Mouse (Mus musculus) liver, embryonic 14.5 days (tissue): ENCODE measurements around the gene 4932438H23Rik. TPM values are rescaled to one million over a fixed set of nuclear protein-coding genes. Genes with fewer than 3 reads are reported as not detected.

Experiments
- ATAC-seq: fragments of 200-750 bp; cut with Nextera tagmentation; 2 replicates; pipeline ENCODE4 v1.8.0; 2017; ENCODE audit warnings: moderate number of reproducible peaks, mild to moderate bottlenecking, moderate library complexity; ENCODE audit not compliant: insufficient read depth
- DNase-seq, 3 experiments: peaks; one replicate each; pipeline ENCODE4 v3.0.0-alpha.2; 2012 to 2013; ENCODE audit warnings: low read depth in 3 of 3, low spot score in 3 of 3
- H3K27ac ChIP-seq: fragments of 300-500 bp; sonication (generic); 2 replicates; pipeline ENCODE4 v1.5.1; 2014; ENCODE audit warnings: moderate library complexity, mild to moderate bottlenecking, control low read depth, inconsistent platforms
- H3K27me3 ChIP-seq: fragments of 300-500 bp; sonication (generic); 2 replicates; pipeline ENCODE4 v1.6.1; 2014; ENCODE audit warnings: mild to moderate bottlenecking, low read length, moderate library complexity; ENCODE audit not compliant: control insufficient read depth, insufficient read depth
- H3K36me3 ChIP-seq: fragments of 300-500 bp; sonication (generic); replicated peaks from 2 replicates; pipeline ENCODE4 v1.6.1; 2014; ENCODE audit warnings: low read depth; ENCODE audit not compliant: control insufficient read depth, insufficient read depth
- H3K4me1 ChIP-seq, 2 experiments: fragments of 200-500 bp in 1 of 2; fragments of 300-500 bp in 1 of 2; sonication (generic) in 1 of 2; replicated peaks; 2 replicates each; pipeline ENCODE4 v1.6.1; 2012 to 2014; ENCODE audit warnings: antibody characterized with exemption in 1 of 2, inconsistent platforms in 1 of 2, low read length in 1 of 2; ENCODE audit not compliant: control insufficient read depth in 2 of 2, insufficient read depth in 2 of 2
- H3K4me2 ChIP-seq: fragments of 300-500 bp; sonication (generic); 2 replicates; pipeline ENCODE4 v1.6.1; 2014; ENCODE audit warnings: low read depth, mild to moderate bottlenecking, control low read depth, moderate library complexity
- H3K4me3 ChIP-seq, 2 experiments: fragments of 200-500 bp in 1 of 2; fragments of 300-500 bp in 1 of 2; sonication (generic) in 1 of 2; 2 replicates each; pipeline ENCODE4 v1.5.1; 2012 to 2014; ENCODE audit warnings: low read depth in 2 of 2, low read length in 2 of 2, mild to moderate bottlenecking in 2 of 2, control low read depth in 1 of 2, inconsistent platforms in 1 of 2, moderate library complexity in 1 of 2; ENCODE audit not compliant: insufficient read depth in 1 of 2
- H3K9ac ChIP-seq: fragments of 300-500 bp; sonication (generic); replicated peaks from 2 replicates; pipeline ENCODE4 v1.6.1; 2014; ENCODE audit warnings: mild to moderate bottlenecking, control low read depth, moderate library complexity
- H3K9me3 ChIP-seq: fragments of 300-500 bp; sonication (generic); 2 replicates; pipeline ENCODE4 v1.6.1; 2016; ENCODE audit warnings: low read length, mixed read lengths; ENCODE audit not compliant: control insufficient read depth
- CTCF ChIP-seq: IDR thresholded peaks from 2 replicates; pipeline ENCODE4 v1.5.1; 2016; ENCODE audit warnings: antibody characterized with exemption, low read depth, control low read depth
- EP300 ChIP-seq: IDR thresholded peaks from 2 replicates; pipeline ENCODE4 v1.6.1; 2016; ENCODE audit warnings: antibody characterized with exemption, low read depth
- WGBS: fragments of 180-500 bp; shearing (Covaris S2); extraction: QIAGEN DNeasy Blood & Tissue Kit; methylation state at CpG from one replicate; pipeline ENCODE4 v1.1.7; 2014; ENCODE audit not compliant: insufficient replicate concordance; 5-methylcytosine and 5-hydroxymethylcytosine counted together
- polyA plus RNA-seq, 2 experiments: library from polyadenylated mRNA; depleted of rRNA in 1 of 2; stranded (reverse) in 1 of 2; unstranded in 1 of 2; fragments of >200 nt; fragmentation: Nextera tagmentation in 1 of 2; extraction: Ambion mirVana in 1 of 2; gene quantifications; 2 replicates each; pipeline versions ENCODE4 v1.2.1 to v1.2.3; 2012 to 2014

The 4932438H23Rik gene
- polyA plus RNA-seq, 2 experiments = not detected

- Histone ChIP-seq H3K9me3 (no peaks in the 10 kb centered on the region), H3K27me3 (no peaks in the 10 kb centered on the region), H3K4me3 (peak overlapping the region in 1 of 2 experiments; percentile 80; a peak in 3 of 4 replicates), H3K36me3 (peaks cover 17% of the 10 kb centered on the region), H3K4me1 (peaks cover 8 to 11% of the 10 kb centered on the region in 2 experiments), H3K9ac (peak overlapping the region; percentile 72; the same call in 1 of the 2 replicates), H3K27ac (no peak overlapping the region; the same call in 1 of the 2 replicates), H3K4me2 (peak overlapping the region; percentile 74)
- DNase-seq (peak in 1 of 3 experiments; percentile 31), ATAC-seq (no peak)
- TF ChIP-seq EP300 (no peak), CTCF (no peak)
- WGBS = 4% methylated on average over 3 of the region's 3 CpGs
Measured at GRCm38 (mm10) chr16:91011847-91012246, 83.1 kb downstream of the 4932438H23Rik start.

- TF ChIP-seq CTCF (peak; percentile 41), EP300 (no peak)
- Histone ChIP-seq H3K4me3 (peak within 1 kb of the TSS; percentile 80 to 92), H3K4me1 (peaks cover 14 to 17% of the 10 kb centered on the region in 2 experiments), H3K27me3 (no peaks in the 10 kb centered on the region), H3K4me2 (peak within 1 kb of the TSS; percentile 95), H3K9ac (peak within 1 kb of the TSS; percentile 87), H3K9me3 (no peaks in the 10 kb centered on the region), H3K36me3 (peaks cover 17% of the 10 kb centered on the region), H3K27ac (peak within 1 kb of the TSS; percentile 54)
- ATAC-seq (peak; percentile 92), DNase-seq (peak; percentile 86 to 87 (median 86))
- WGBS = under 1% methylated on average over 65 of the region's 66 CpGs
Measured at GRCm38 (mm10) chr16:91011021-91011683, 83.8 kb downstream of the 4932438H23Rik start, which contains the start of gene Synj1. Gene Synj1, minus strand, starts transcription at chr16:91011308.

- H3K36me3 ChIP-seq = peaks cover 13% of the 10 kb centered on the region
- H3K4me1 ChIP-seq = peaks cover 16 to 17% of the 10 kb centered on the region in 2 experiments
- under 1% methylated on average over 36 of the region's 42 CpGs for WGBS
- DNase-seq (peak in 1 of 3 experiments; percentile 30), ATAC-seq (peak; percentile 69)
- H3K9me3 ChIP-seq = no peaks in the 10 kb centered on the region
- H3K4me3 ChIP-seq = peak overlapping the region; percentile 80 to 92
- H3K27me3 ChIP-seq = no peaks in the 10 kb centered on the region
- peak overlapping the region; percentile 54 for H3K27ac ChIP-seq
- TF ChIP-seq CTCF = no peak
- TF ChIP-seq EP300 = no peak
- peak overlapping the region; percentile 87 for H3K9ac ChIP-seq
- peak overlapping the region; percentile 95 for H3K4me2 ChIP-seq
Measured at GRCm38 (mm10) chr16:91010581-91011020, 84.3 kb downstream of the 4932438H23Rik start.

- TF ChIP-seq EP300 (no peak), CTCF (no peak)
- Histone ChIP-seq H3K9ac (peak overlapping the region; percentile 87), H3K4me2 (peak overlapping the region; percentile 95), H3K4me3 (peak overlapping the region; percentile 80 to 92), H3K27ac (peak overlapping the region; percentile 54), H3K9me3 (no peaks in the 10 kb centered on the region), H3K36me3 (peaks cover 8% of the 10 kb centered on the region), H3K27me3 (no peaks in the 10 kb centered on the region), H3K4me1 (peaks cover 17 to 19% of the 10 kb centered on the region in 2 experiments)
- DNase-seq (peak in 2 of 3 experiments; percentile 38 to 50), ATAC-seq (no peak)
- under 1% methylated on average over 19 of the region's 19 CpGs for WGBS
Measured at GRCm38 (mm10) chr16:91009942-91010529, 84.9 kb downstream of the 4932438H23Rik start.
